Mouse (Mus musculus): ENCODE data around the gene Npm1. TPM values are rescaled to one million over a fixed set of nuclear protein-coding genes. Genes with fewer than 3 reads are reported as not detected.
A peak's percentile ranks its signal among the peaks of the same experiment; 100 is the strongest.

The Npm1 gene
- polyA plus RNA-seq, 1 experiment, result 229 TPM

GRCm38 (mm10) chr11:33147171-33147571, 15.8 kb downstream of the Npm1 start, which contains the start of gene Fgf18:
Gene Fgf18, minus strand, starts transcription at chr11:33147400.
- peak in 1 of 2 experiments; percentile 22 for DNase-seq (ENCODE audit: extremely low spot score in 1 of 2, low spot score in 1 of 2)

DNA sequence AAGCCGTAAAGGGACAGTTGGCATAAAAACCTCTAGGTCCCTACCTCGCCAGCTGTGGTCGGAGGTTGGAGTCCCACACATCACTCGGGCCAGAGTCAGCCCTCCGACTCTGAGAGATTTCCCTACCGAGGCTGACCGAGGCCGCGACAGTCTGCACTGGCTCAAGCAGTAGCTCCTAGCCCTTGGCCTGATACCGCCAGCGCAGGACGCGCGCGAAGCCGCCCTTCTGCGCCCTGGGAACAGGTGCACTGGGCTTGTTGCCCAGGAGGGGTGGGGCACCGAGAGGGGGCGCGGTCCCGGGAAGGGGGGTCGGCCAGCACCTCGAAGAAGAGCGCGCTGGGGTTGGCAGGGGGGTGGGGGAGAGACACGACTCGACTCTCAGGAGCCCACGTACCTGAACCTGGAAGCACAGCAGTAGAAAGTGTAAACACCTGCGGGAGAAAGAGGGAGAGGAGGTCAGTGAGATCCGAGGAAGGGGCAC, 16.3 kb downstream of the Npm1 start:
- peak in 1 of 2 experiments; percentile 11 for DNase-seq (ENCODE audit: extremely low spot score in 1 of 2, low spot score in 1 of 2)

GRCm38 (mm10) chr11:33146143-33146497, 16.9 kb downstream of the Npm1 start:
- peak; percentile 83 to 94 for DNase-seq (ENCODE audit: extremely low spot score in 1 of 2, low spot score in 1 of 2)

GRCm38 (mm10) chr11:33145201-33146142, 17.5 kb downstream of the Npm1 start:
- peak in 1 of 2 experiments; percentile 22 for DNase-seq (ENCODE audit: extremely low spot score in 1 of 2, low spot score in 1 of 2)

DNA sequence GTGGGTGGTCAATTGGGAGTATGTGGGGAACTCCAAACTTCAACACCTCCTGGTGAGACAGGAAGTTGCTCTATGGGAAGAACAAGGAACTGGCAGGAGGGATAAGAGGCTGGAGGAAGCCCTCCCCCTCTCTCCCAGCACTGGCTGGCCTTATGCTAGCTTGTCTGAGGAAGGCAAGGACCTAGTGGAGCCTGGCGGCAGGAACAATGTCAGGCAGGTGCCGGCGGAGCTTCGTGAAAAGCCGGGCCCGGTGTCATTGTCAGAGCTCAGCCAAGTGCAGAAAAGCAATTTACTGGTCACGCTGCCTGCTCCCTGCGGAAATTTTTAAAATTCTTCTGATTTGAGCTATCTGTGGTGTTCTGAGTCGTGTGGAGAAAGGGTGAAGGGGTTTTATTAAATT, 19.1 kb downstream of the Npm1 start:
- DNase-seq (ENCODE audit: extremely low spot score in 1 of 2, low spot score in 1 of 2), result no peak

DNA sequence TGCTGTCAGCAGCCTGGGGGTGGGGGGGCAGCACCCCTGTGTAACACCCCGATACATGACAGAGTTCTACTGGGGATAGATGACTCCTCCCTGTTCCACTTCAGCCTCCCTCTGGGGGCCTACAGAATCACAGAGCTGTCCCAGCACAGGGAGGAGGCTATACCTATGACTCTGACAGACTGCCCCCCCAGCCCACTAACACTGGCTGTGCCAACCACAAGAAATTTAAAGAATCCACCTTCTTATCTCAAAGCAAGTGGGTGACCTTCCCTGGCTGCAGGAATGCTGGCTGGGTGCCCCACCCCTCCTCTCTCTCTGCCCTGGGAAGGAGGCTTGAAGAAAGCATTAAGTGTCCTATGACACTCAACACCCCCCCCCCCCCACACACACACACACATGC, 20.2 kb downstream of the Npm1 start:
- no peak for DNase-seq (ENCODE audit: extremely low spot score in 1 of 2, low spot score in 1 of 2)

DNA sequence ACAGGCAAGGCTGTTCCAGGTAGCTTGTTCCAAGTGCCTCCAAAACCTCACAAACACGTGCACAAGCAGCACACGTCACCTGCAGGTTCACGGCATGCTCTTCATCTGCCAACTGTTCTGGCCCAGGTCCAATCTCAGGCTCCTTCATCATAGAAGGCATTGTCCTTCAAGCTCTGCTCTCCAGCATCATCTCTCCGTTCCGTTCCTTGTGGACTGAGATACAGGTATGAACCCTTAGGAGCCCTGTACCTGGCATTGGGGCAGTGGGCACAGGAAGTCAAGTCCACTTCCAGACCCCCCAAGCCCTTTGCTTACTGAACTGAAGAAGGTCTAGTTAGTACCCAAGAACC, 22.9 kb downstream of the Npm1 start:
- no peak for DNase-seq (ENCODE audit: extremely low spot score in 1 of 2, low spot score in 1 of 2)

GRCm38 (mm10) chr11:33139458-33140110, 23.4 kb downstream of the Npm1 start:
- DNase-seq (ENCODE audit: extremely low spot score in 1 of 2, low spot score in 1 of 2), result no peak

GRCm38 (mm10) chr11:33138686-33139085, 24.3 kb downstream of the Npm1 start:
- DNase-seq (ENCODE audit: extremely low spot score in 1 of 2, low spot score in 1 of 2), result no peak

- no peak for DNase-seq (ENCODE audit: extremely low spot score in 1 of 2, low spot score in 1 of 2)
These were observed 28.5 kb downstream of the Npm1 start for GRCm38 (mm10) chr11:33134391-33134986.

DNA sequence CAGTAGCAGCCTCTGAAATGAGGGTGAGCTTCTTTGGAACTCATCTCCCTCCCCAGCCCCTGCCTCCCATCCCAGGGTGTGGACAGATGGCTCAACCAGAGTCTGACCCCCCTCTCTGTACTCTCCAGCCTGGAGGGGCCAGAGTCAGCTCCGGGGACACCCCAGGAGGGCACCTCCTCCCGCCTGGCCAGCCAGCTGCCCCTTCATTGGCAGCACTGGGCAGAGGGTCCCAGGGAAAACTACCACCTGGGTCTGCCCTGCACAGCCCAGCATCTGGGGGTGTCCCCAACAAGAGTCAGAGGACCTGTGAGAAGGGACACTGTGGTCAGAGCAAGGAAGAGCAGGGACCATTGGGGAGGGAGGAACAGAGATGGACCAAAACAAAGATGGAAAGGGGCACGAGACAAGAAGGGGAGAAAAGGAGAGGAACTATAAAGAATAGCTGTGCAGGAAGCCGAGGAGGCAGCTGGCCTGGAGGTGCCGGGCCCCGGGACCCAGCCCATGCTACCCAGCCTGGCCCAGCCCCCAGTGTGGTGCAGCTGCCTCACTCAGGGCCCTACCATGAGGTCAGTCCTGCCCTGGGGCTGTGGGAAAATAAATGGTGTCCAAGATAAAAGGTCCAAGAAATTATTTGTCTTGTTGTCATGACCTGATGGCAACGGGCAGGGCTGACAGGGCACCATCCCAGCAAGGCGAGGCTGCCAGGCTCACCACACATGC, 30.2 kb downstream of the Npm1 start:
- DNase-seq (ENCODE audit: extremely low spot score in 1 of 2, low spot score in 1 of 2), result no peak

- no peak for DNase-seq (ENCODE audit: extremely low spot score in 1 of 2, low spot score in 1 of 2)
These were observed 35.9 kb downstream of the Npm1 start for GRCm38 (mm10) chr11:33127058-33127457.

DNA sequence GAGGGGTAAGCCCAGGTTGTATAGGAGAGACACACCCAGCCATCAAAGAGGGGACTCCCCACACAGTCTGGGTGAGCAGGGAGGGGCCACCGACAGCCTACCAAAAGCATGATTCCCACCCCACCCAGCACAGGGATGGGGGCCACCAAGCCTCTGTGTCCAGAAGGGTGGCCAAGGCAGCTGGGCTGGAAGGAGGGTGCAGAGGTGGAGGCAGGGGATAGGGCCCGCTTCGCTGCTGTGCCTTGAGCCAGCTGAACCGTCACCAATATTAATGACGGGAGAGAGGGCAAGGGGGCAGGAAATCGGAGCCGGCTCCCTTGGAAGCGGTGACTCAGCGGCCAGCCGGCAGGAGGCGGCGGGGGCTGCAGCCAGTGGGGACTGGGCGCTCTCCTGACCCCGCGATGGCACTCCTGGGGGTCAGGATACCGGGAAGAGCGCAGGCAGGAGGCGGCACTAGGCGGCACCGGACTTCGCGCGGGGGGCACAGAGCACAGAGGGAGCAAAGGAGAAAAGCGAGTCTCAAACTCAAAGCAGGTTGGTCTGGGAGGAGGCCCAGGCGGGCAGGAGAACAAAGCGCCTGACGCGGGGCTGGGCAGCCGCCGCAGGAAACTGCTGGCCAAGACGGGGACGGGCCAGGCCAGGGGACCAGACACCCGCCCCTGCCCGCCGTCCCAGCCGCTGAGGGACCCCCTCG, 40.3 kb downstream of the Npm1 start:
- DNase-seq (ENCODE audit: extremely low spot score in 1 of 2, low spot score in 1 of 2), result no peak

DNA sequence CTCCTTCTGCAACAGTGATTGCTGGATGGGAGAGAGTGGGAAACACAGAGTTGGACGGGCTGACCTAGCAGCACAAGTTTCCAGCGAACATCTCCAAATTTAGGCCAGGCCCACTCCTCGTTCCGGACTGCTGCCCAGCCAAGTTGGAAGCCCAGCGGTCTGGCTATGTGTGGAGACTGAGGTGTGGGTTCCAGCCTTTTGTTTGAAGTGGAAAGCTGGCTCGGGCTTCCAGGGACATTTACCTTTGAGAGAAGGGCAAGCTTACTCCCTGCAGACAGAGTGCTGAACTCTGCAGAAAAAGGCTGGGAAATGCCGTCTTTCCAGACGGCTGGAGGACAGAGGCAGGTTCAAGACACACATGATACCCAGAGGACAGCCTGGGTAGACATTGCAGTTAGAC, 43.5 kb downstream of the Npm1 start:
- DNase-seq (ENCODE audit: extremely low spot score in 1 of 2, low spot score in 1 of 2), result no peak

- no peak for DNase-seq (ENCODE audit: extremely low spot score in 1 of 2, low spot score in 1 of 2)
These were observed 43.9 kb downstream of the Npm1 start for GRCm38 (mm10) chr11:33119116-33119515.

DNA sequence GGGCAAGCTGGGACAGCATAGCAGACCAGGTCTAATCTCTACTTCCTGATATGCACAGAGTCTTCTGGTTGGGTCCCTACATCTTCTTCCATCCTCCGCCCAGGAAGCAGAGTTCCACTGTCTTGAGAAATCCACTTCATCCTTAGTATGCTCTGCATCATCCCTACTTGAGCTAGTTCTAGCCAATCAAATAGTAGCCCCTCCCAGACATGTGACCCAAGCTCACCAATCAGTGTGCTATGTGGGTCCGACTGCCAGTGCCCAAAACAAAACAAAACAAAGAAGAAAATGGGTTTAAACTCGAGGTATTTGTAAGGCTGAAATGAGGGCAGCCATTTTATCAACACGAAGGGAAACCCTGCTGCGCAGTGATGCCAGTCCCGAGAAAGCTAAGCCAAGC, 44.5 kb downstream of the Npm1 start:
- DNase-seq (ENCODE audit: extremely low spot score in 1 of 2, low spot score in 1 of 2), result no peak

GRCm38 (mm10) chr11:33115796-33116195, 47.2 kb downstream of the Npm1 start:
- no peak for DNase-seq (ENCODE audit: extremely low spot score in 1 of 2, low spot score in 1 of 2)

- DNase-seq (ENCODE audit: extremely low spot score in 1 of 2, low spot score in 1 of 2), result no peak
These were observed 50.6 kb downstream of the Npm1 start for GRCm38 (mm10) chr11:33112407-33112806.

GRCm38 (mm10) chr11:33110111-33110510, 52.9 kb downstream of the Npm1 start:
- DNase-seq (ENCODE audit: extremely low spot score in 1 of 2, low spot score in 1 of 2), result no peak

- DNase-seq (ENCODE audit: extremely low spot score in 1 of 2, low spot score in 1 of 2), result no peak
These were observed 55.5 kb downstream of the Npm1 start for GRCm38 (mm10) chr11:33107540-33107939.

Measured in frontal cortex, adult 2 months (tissue).